Mouse (Mus musculus): ENCODE measurements around the gene Folr2. TPM values are rescaled to one million over a fixed set of nuclear protein-coding genes. Genes with fewer than 3 reads are reported as not detected.

Gene Folr2
- total RNA-seq, 1 experiment: 4.3 TPM

DNA sequence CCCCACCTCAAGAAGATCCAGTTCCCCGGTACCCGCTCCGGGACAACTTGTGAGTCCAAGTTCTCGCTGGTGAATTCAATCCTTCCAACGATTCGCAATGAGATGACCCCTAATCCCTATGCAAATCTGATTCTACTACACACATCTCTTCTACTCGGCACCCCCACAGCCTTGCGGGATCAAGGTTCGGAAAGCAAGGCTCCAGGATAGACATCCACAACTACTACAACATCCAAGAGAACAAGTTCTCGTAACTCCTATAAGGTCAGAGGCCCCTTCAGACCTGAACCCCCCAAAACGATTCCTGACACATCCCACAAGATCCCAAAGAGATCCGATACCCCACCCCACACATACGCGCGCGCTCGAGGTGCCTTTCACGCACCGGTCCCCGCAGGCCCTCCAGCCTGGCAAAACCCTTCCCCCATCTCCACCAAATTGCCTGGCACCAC is 19.8 kb downstream of the Folr2 start:
- Histone ChIP-seq H3K9ac (ENCODE audit: insufficient read depth, low read depth, low read length, poor library complexity, severe bottlenecking) (peak overlapping the region; percentile 84), H3K4me1 (ENCODE audit: control insufficient read depth in 2 of 2, insufficient read depth in 2 of 2, low read length in 2 of 2, poor library complexity in 1 of 2) (peaks cover 6 to 31% of the 10 kb centered on the region in 2 experiments; a peak in 3 of 4 replicates), H3K36me3 (ENCODE audit: control insufficient read depth, insufficient read depth, low read length, poor library complexity, severe bottlenecking) (peaks cover 17% of the 10 kb centered on the region), H3K9me3 (ENCODE audit: control insufficient read depth, insufficient read depth, low read depth, low read length) (no peaks in the 10 kb centered on the region), H3K27ac (ENCODE audit: insufficient read depth, low read depth, low read length, poor library complexity, severe bottlenecking) (peak overlapping the region; percentile 85), H3K4me3 (ENCODE audit: insufficient read depth in 1 of 2, low read depth in 1 of 2, low read length in 2 of 2, poor library complexity in 1 of 2, severe bottlenecking in 1 of 2) (peak overlapping the region; percentile 84 to 95)
- in situ Hi-C loops (cut with MboI; ENCODE audit: low sequenced_read_pairs in 2 of 2, unreplicated experiment in 2 of 2): no loop called here
- no peak for DNase-seq (ENCODE audit: low read depth, low spot score)
- no peak for TF ChIP-seq CHD2 (IDR thresholded peaks at IDR 0.05; ENCODE audit: low read depth, low read length)
- TF ChIP-seq HCFC1 (IDR thresholded peaks at IDR 0.05; ENCODE audit: borderline replicate concordance, insufficient read depth, low read length): no peak
- no peak for TF ChIP-seq ZC3H11A (IDR thresholded peaks at IDR 0.05; ENCODE audit: borderline replicate concordance, low read depth, low read length)
- TF ChIP-seq ZNF384 (IDR thresholded peaks at IDR 0.05; ENCODE audit: low read depth, low read length): no peak
- no peak for TF ChIP-seq MAFK (IDR thresholded peaks at IDR 0.05; ENCODE audit: insufficient read depth, low read depth, low read length)

DNA sequence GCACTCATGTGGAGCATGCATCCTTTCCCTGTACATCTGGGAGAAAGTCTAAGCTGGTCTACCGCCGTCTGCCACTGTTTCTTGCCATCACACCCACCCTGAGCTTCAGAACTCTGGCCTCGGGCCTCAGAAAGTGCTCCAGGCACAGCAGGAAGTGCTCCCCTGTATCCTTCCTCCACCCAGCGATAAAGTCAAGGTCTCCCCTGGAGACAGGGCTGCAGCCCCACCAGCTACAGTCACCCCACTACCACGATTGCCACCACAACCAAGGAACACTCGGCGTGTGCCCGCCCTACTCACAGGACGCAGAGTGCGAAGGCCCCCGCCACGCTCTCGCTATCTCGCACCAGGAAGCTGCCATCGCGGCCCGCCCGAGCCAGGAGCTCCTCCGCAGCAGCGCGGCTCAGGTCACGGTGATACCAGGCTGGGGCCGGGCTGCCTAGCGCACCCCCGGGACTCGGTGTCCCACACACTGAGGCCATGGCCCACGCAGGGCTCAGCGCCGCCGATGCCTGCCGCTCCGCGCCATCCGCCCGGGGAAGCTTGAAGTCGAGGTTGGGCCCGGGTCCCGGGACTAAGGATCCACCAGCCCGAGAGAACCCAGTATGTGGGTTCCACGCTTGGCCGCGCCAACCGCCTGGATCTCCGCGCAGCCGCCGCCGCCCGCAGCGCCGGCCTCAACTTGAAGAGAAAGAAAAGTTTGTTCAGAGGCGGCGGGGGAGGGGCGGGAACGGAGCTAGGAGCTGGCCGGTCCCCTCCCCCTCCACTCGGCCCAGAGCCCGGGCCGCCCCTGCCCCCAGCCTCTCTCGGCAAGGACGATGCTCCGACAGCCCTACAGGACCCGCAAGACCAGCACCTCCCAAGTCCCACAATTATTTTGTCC is 20.5 kb downstream of the Folr2 start:
- Histone ChIP-seq H3K4me1 (ENCODE audit: control insufficient read depth in 2 of 2, insufficient read depth in 2 of 2, low read length in 2 of 2, poor library complexity in 1 of 2) (peaks cover 8 to 36% of the 10 kb centered on the region in 2 experiments; a peak in 3 of 4 replicates), H3K9ac (ENCODE audit: insufficient read depth, low read depth, low read length, poor library complexity, severe bottlenecking) (peak overlapping the region; percentile 84), H3K9me3 (ENCODE audit: control insufficient read depth, insufficient read depth, low read depth, low read length) (no peaks in the 10 kb centered on the region), H3K36me3 (ENCODE audit: control insufficient read depth, insufficient read depth, low read length, poor library complexity, severe bottlenecking) (peaks cover 24% of the 10 kb centered on the region), H3K27ac (ENCODE audit: insufficient read depth, low read depth, low read length, poor library complexity, severe bottlenecking) (peak overlapping the region; percentile 85), H3K4me3 (ENCODE audit: insufficient read depth in 1 of 2, low read depth in 1 of 2, low read length in 2 of 2, poor library complexity in 1 of 2, severe bottlenecking in 1 of 2) (peak overlapping the region; percentile 84 to 95)
- DNase-seq (ENCODE audit: low read depth, low spot score): no peak
- in situ Hi-C loops (cut with MboI; ENCODE audit: low sequenced_read_pairs in 2 of 2, unreplicated experiment in 2 of 2): no loop called here
- peak; percentile 21; the same call in 1 of the 2 replicates for TF ChIP-seq HCFC1 (IDR thresholded peaks at IDR 0.05; ENCODE audit: borderline replicate concordance, insufficient read depth, low read length)
- TF ChIP-seq CHD2 (IDR thresholded peaks at IDR 0.05; ENCODE audit: low read depth, low read length): no peak

DNA sequence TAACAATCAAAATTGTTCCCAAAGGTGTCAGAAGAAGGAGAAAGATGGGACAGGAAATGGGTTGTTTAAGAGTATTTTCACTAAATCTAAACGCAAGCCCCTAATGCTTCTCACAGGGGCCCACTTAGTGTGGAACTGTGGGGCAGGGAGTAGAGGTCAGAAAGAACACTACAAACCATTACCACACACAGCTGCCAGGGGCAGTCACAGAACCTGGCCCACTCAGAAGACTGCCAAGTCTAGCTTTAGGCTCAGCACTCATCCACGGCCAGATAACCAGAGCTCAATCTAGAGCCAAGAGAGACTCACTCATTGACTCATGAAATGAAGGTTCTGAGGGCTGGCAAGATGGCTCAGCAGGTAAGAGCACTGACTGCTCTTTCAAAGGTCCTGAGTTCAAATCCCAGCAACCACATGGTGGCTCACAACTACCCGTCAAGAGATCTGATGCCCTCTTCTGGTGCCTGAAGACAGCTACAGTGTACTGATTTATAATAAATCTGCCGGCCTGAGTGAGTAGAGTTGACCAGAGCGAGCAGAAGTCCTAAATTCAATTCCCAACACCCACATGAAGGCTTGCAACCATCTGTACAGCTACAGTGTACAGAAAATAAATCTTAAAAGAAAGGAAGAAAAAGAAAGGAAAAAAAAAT is 21.4 kb downstream of the Folr2 start:
- Histone ChIP-seq H3K27ac (ENCODE audit: insufficient read depth, low read depth, low read length, poor library complexity, severe bottlenecking) (no peak overlapping the region), H3K9ac (ENCODE audit: insufficient read depth, low read depth, low read length, poor library complexity, severe bottlenecking) (no peak overlapping the region; the same call in 1 of the 2 replicates), H3K36me3 (ENCODE audit: control insufficient read depth, insufficient read depth, low read length, poor library complexity, severe bottlenecking) (peaks cover 33% of the 10 kb centered on the region), H3K4me3 (ENCODE audit: insufficient read depth in 1 of 2, low read depth in 1 of 2, low read length in 2 of 2, poor library complexity in 1 of 2, severe bottlenecking in 1 of 2) (peak overlapping the region; percentile 84 to 95), H3K4me1 (ENCODE audit: control insufficient read depth in 2 of 2, insufficient read depth in 2 of 2, low read length in 2 of 2, poor library complexity in 1 of 2) (peaks cover 6 to 33% of the 10 kb centered on the region in 2 experiments; a peak in 3 of 4 replicates), H3K9me3 (ENCODE audit: control insufficient read depth, insufficient read depth, low read depth, low read length) (no peaks in the 10 kb centered on the region)
- in situ Hi-C loops (cut with MboI; ENCODE audit: low sequenced_read_pairs in 2 of 2, unreplicated experiment in 2 of 2): no loop called here
- DNase-seq (ENCODE audit: low read depth, low spot score): no peak
- TF ChIP-seq ZNF384 (IDR thresholded peaks at IDR 0.05; ENCODE audit: low read depth, low read length) (no peak), MAFK (IDR thresholded peaks at IDR 0.05; ENCODE audit: insufficient read depth, low read depth, low read length) (no peak), CHD2 (IDR thresholded peaks at IDR 0.05; ENCODE audit: low read depth, low read length) (no peak), HCFC1 (IDR thresholded peaks at IDR 0.05; ENCODE audit: borderline replicate concordance, insufficient read depth, low read length) (no peak), ZC3H11A (IDR thresholded peaks at IDR 0.05; ENCODE audit: borderline replicate concordance, low read depth, low read length) (no peak)

DNA sequence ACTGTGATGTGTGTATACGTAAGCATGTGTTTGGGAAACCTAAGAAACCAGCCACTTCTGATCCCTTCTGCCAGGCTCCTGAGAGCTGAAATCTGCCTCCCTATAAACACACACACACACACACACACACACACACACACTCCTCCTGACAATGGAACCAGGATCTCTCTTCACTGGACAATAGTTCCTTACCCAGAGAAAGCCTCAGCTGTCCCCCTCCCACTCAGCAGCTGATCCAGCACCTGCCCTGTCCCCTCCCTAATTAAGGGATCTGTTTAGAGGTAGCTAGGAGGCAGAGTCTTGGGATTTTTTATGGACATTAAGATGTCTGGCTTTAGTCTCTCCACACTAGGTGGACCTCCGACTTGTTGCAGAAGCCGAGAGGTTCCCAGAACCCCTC is 22.1 kb downstream of the Folr2 start:
- in situ Hi-C loops (cut with MboI; ENCODE audit: low sequenced_read_pairs in 2 of 2, unreplicated experiment in 2 of 2): no loop called here
- no peaks in the 10 kb centered on the region for H3K9me3 ChIP-seq (ENCODE audit: control insufficient read depth, insufficient read depth, low read depth, low read length)
- H3K27ac ChIP-seq (ENCODE audit: insufficient read depth, low read depth, low read length, poor library complexity, severe bottlenecking): no peak overlapping the region
- H3K36me3 ChIP-seq (ENCODE audit: control insufficient read depth, insufficient read depth, low read length, poor library complexity, severe bottlenecking): peaks cover 37% of the 10 kb centered on the region
- DNase-seq (ENCODE audit: low read depth, low spot score): no peak
- H3K4me3 ChIP-seq (ENCODE audit: insufficient read depth in 1 of 2, low read depth in 1 of 2, low read length in 2 of 2, poor library complexity in 1 of 2, severe bottlenecking in 1 of 2): no peak overlapping the region
- peaks cover 6 to 29% of the 10 kb centered on the region in 2 experiments; a peak in 3 of 4 replicates for H3K4me1 ChIP-seq (ENCODE audit: control insufficient read depth in 2 of 2, insufficient read depth in 2 of 2, low read length in 2 of 2, poor library complexity in 1 of 2)
- H3K9ac ChIP-seq (ENCODE audit: insufficient read depth, low read depth, low read length, poor library complexity, severe bottlenecking): no peak overlapping the region
- TF ChIP-seq ZC3H11A (IDR thresholded peaks at IDR 0.05; ENCODE audit: borderline replicate concordance, low read depth, low read length) (no peak), CHD2 (IDR thresholded peaks at IDR 0.05; ENCODE audit: low read depth, low read length) (no peak), MAFK (IDR thresholded peaks at IDR 0.05; ENCODE audit: insufficient read depth, low read depth, low read length) (no peak), ZNF384 (IDR thresholded peaks at IDR 0.05; ENCODE audit: low read depth, low read length) (no peak), HCFC1 (IDR thresholded peaks at IDR 0.05; ENCODE audit: borderline replicate concordance, insufficient read depth, low read length) (no peak)

Data from ES-E14 (cell line).